Mouse (Mus musculus) Muller cell, postnatal 12 days (primary cell): ENCODE data around the gene Usp22.
"Not testable (repeated sequence)": the region's sequence is repeated elsewhere in the genome, so short reads cannot be mapped to it uniquely, and the experiment has no call there.

ENCODE experiments used
- DNase-seq: peaks from one replicate; pipeline ENCODE4 v3.0.0-alpha.2; 2015; ENCODE audit errors: inconsistent ontology term

Gene Usp22

GRCm38 (mm10) chr11:61174821-61175658 lies at the start of gene Usp22:
Gene Usp22 (minus strand): TSS chr11:61175055.
- DNase-seq = peak; percentile 99

GRCm38 (mm10) chr11:61224234-61224744 lies 49.4 kb upstream of the Usp22 start:
- DNase-seq = no peak

GRCm38 (mm10) chr11:61222971-61223745 lies 48.3 kb upstream of the Usp22 start:
- DNase-seq = no peak

- DNase-seq = no peak
Measured at GRCm38 (mm10) chr11:61222007-61222406, 47.2 kb upstream of the Usp22 start.

GRCm38 (mm10) chr11:61220156-61220881 lies 45.5 kb upstream of the Usp22 start:
- DNase-seq = no peak

- DNase-seq = no peak
Measured at GRCm38 (mm10) chr11:61215936-61216335, 41.1 kb upstream of the Usp22 start.

- DNase-seq = no peak
Measured at GRCm38 (mm10) chr11:61212102-61212501, 37.2 kb upstream of the Usp22 start.

- DNase-seq = peak; percentile 21
Measured at GRCm38 (mm10) chr11:61208316-61208715, 33.5 kb upstream of the Usp22 start.

GRCm38 (mm10) chr11:61207487-61208246 lies 32.8 kb upstream of the Usp22 start, which contains the start of gene Aldh3a1:
Gene Aldh3a1 (plus strand): TSS chr11:61207537.
- peak; percentile 30 for DNase-seq

GRCm38 (mm10) chr11:61206136-61206535 lies 31.3 kb upstream of the Usp22 start:
- no peak for DNase-seq

- no peak for DNase-seq
Measured at GRCm38 (mm10) chr11:61205167-61205950, 30.5 kb upstream of the Usp22 start.

GRCm38 (mm10) chr11:61202810-61203209 lies 28.0 kb upstream of the Usp22 start:
- no peak for DNase-seq

- DNase-seq = peak; percentile 20
Measured at GRCm38 (mm10) chr11:61202186-61202585, 27.3 kb upstream of the Usp22 start.

- DNase-seq = no peak
Measured at GRCm38 (mm10) chr11:61199620-61200362, 24.9 kb upstream of the Usp22 start.

- no peak for DNase-seq
Measured at GRCm38 (mm10) chr11:61197935-61198334, 23.1 kb upstream of the Usp22 start.

GRCm38 (mm10) chr11:61196616-61197353 lies 21.9 kb upstream of the Usp22 start:
- no peak for DNase-seq

GRCm38 (mm10) chr11:61193392-61193791 lies 18.5 kb upstream of the Usp22 start:
- DNase-seq = peak; percentile 50

GRCm38 (mm10) chr11:61192779-61193178 lies 17.9 kb upstream of the Usp22 start:
- no peak for DNase-seq

GRCm38 (mm10) chr11:61192123-61192522 lies 17.3 kb upstream of the Usp22 start:
- not testable (repeated sequence) for DNase-seq
